9 mouse cellular contexts compared by ENCODE assay signal in genomic region chr12:74803740-74804512, GRCm38 (mm10).
A peak's percentile ranks its signal among the peaks of the same experiment; 100 is the strongest.
DNase-seq lines count a peak whose midpoint lies in the region; ATAC-seq and TF ChIP-seq lines count a peak whose summit lies in the region.
"Had no signal": no experiment of that assay in that cellular context is flagged by ENCODE, and none has a peak within 500 bp of the region (broad histone marks: within the 10 kb centered on the region; RNA-seq: fewer than 3 reads in every experiment).

No protein-coding gene starts in this region.

- no peak for TF ChIP-seq EP300 in heart, postnatal 0 days (IDR thresholded peaks at IDR 0.05; ENCODE audit: low read depth)
- TF ChIP-seq EP300 in ES-Bruce4 (IDR thresholded peaks at IDR 0.05; ENCODE audit: insufficient read depth, low read depth, low read length): peak; percentile 6; the same call in 1 of the 2 replicates

- TF ChIP-seq POLR2A in ES-Bruce4 (IDR thresholded peaks at IDR 0.05; ENCODE audit: insufficient read depth, low read length): no peak

- peak; percentile 55; the same call in 1 of the 2 replicates for ATAC-seq in heart, postnatal 0 days (ENCODE audit: insufficient read depth, low read depth)
- peak; percentile 73; the same call in 1 of the 2 replicates for ATAC-seq in limb, embryonic 13.5 days (ENCODE audit: low FRiP score, low read depth)
- peak; percentile 71 for ATAC-seq in stomach, embryonic 15.5 days (ENCODE audit: insufficient read depth, low FRiP score, low read depth)

- no peaks in the 10 kb centered on the region for H3K36me3 ChIP-seq in heart, postnatal 0 days (replicated peaks; ENCODE audit: control insufficient read depth, insufficient read depth, low read length)
- H3K36me3 ChIP-seq in ES-Bruce4 (ENCODE audit: control insufficient read depth, insufficient read depth, low read length, poor library complexity, severe bottlenecking): no peaks in the 10 kb centered on the region
- no peaks in the 10 kb centered on the region for H3K36me3 ChIP-seq in limb, embryonic 13.5 days
- no peaks in the 10 kb centered on the region for H3K36me3 ChIP-seq in stomach, embryonic 15.5 days

- intact Hi-C loops in heart, postnatal 36 days (cut with DNase I): no loop called here

- H3K4me1 ChIP-seq in heart, postnatal 0 days (ENCODE audit: control insufficient read depth, insufficient read depth): no peaks in the 10 kb centered on the region
- H3K4me1 ChIP-seq in ES-Bruce4 (ENCODE audit: control insufficient read depth, insufficient read depth, low read length): no peaks in the 10 kb centered on the region
- H3K4me1 ChIP-seq in limb, embryonic 13.5 days: no peaks in the 10 kb centered on the region
- H3K4me1 ChIP-seq in stomach, embryonic 15.5 days: no peaks in the 10 kb centered on the region

- 60% methylated on average over 13 of the region's 13 CpGs for WGBS in heart, postnatal 0 days
- 52% methylated on average over 13 of the region's 13 CpGs for WGBS in limb, embryonic 13.5 days
- WGBS in stomach, embryonic 15.5 days: 55% methylated on average over 13 of the region's 13 CpGs

- H3K27ac ChIP-seq in heart, postnatal 0 days (ENCODE audit: low read depth): no peak overlapping the region
- H3K27ac ChIP-seq in ES-Bruce4 (ENCODE audit: insufficient read depth, low read length): no peak overlapping the region
- H3K27ac ChIP-seq in limb, embryonic 13.5 days: no peak overlapping the region
- no peak overlapping the region for H3K27ac ChIP-seq in stomach, embryonic 15.5 days

- H3K4me2 ChIP-seq in heart, postnatal 0 days (ENCODE audit: low read depth, low read length): no peak overlapping the region
- H3K4me2 ChIP-seq in limb, embryonic 13.5 days (replicated peaks): no peak overlapping the region
- H3K4me2 ChIP-seq in stomach, embryonic 15.5 days: no peak overlapping the region

- no peak for DNase-seq in heart, postnatal 0 days (ENCODE audit: low spot score)
- no peak for DNase-seq in heart, postnatal 36 days
- peak; percentile 4 for DNase-seq in c-Kit-positive CD71-positive TER-119-negative erythroid progenitor cells, embryonic 14.5 days (ENCODE audit: low read depth)
- no peak for DNase-seq in right cerebral cortex, postnatal 10 days (ENCODE audit: low spot score in 2 of 2)
- DNase-seq in T-cell, adult 2 months (ENCODE audit: low spot score): no peak

- no peak for TF ChIP-seq CTCF in heart, postnatal 0 days (IDR thresholded peaks at IDR 0.05; ENCODE audit: low read depth)
- TF ChIP-seq CTCF in ES-Bruce4 (IDR thresholded peaks at IDR 0.05; ENCODE audit: low read depth, low read length): no peak

- no peak overlapping the region for H3K9ac ChIP-seq in heart, postnatal 0 days (replicated peaks; ENCODE audit: low read depth, low read length)
- H3K9ac ChIP-seq in ES-Bruce4 (ENCODE audit: low read depth, poor library complexity, severe bottlenecking): no peak overlapping the region
- no peak overlapping the region for H3K9ac ChIP-seq in limb, embryonic 13.5 days
- no peak overlapping the region for H3K9ac ChIP-seq in stomach, embryonic 15.5 days

- H3K9me3 ChIP-seq in heart, postnatal 0 days (replicated peaks; ENCODE audit: control insufficient read depth, low read length): 0 out of 2 replicates have a peak, but pooled peaks cover 3% of the 10 kb centered on the region
- peaks cover 19% of the 10 kb centered on the region for H3K9me3 ChIP-seq in ES-Bruce4 (replicated peaks; ENCODE audit: control insufficient read depth, insufficient read depth, low read length, poor library complexity, severe bottlenecking)
- H3K9me3 ChIP-seq in limb, embryonic 13.5 days: peaks cover 6% of the 10 kb centered on the region
- H3K9me3 ChIP-seq in stomach, embryonic 15.5 days: no peaks in the 10 kb centered on the region

- no peak overlapping the region for H3K4me3 ChIP-seq in heart, postnatal 0 days (ENCODE audit: low read depth, low read length)
- H3K4me3 ChIP-seq in ES-Bruce4 (ENCODE audit: low read depth, low read length): no peak overlapping the region
- H3K4me3 ChIP-seq in limb, embryonic 13.5 days: no peak overlapping the region
- no peak overlapping the region for H3K4me3 ChIP-seq in stomach, embryonic 15.5 days (replicated peaks)
- H3K4me3 ChIP-seq: erythroblast, embryonic 14.5 days had no signal

- H3K27me3 ChIP-seq in heart, postnatal 0 days (ENCODE audit: control insufficient read depth, insufficient read depth, low read length): no peaks in the 10 kb centered on the region
- H3K27me3 ChIP-seq in ES-Bruce4 (ENCODE audit: control insufficient read depth, insufficient read depth, low read length, poor library complexity, severe bottlenecking): no peaks in the 10 kb centered on the region
- no peaks in the 10 kb centered on the region for H3K27me3 ChIP-seq in limb, embryonic 13.5 days
- no peaks in the 10 kb centered on the region for H3K27me3 ChIP-seq in stomach, embryonic 15.5 days (replicated peaks)
